Mouse (Mus musculus) kidney, embryonic 14.5 days (tissue): ENCODE measurements at regions not wholly inside any gene's neighbourhood (a gene's known extent, or its start where the extent isn't known, plus 50 kb on each side); places are given as distances from the start of the nearest gene placed in this dataset.

Source experiments
- ATAC-seq: fragments of 200-750 bp; cut with Nextera tagmentation; 2 replicates; pipeline ENCODE4 v1.8.0; 2017; ENCODE audit warnings: moderate number of reproducible peaks, mild to moderate bottlenecking, moderate TSS enrichment, moderate library complexity; ENCODE audit not compliant: low FRiP score, low TSS enrichment
- H3K27ac ChIP-seq: fragments of 300-500 bp; sonication (generic); 2 replicates; pipeline ENCODE4 v1.5.1; 2014; ENCODE audit warnings: low read depth, mild to moderate bottlenecking, low read length, moderate library complexity, mixed read lengths
- H3K27me3 ChIP-seq: fragments of 300-500 bp; sonication (generic); 2 replicates; pipeline ENCODE4 v1.6.1; 2014; ENCODE audit warnings: mild to moderate bottlenecking, low read length; ENCODE audit not compliant: control insufficient read depth, insufficient read depth
- H3K36me3 ChIP-seq: fragments of 300-500 bp; sonication (generic); 2 replicates; pipeline ENCODE4 v1.6.1; 2014; ENCODE audit warnings: low read length, mixed read lengths; ENCODE audit not compliant: control insufficient read depth, insufficient read depth
- H3K4me1 ChIP-seq: fragments of 300-500 bp; sonication (generic); 2 replicates; pipeline ENCODE4 v1.6.1; 2014; ENCODE audit warnings: low read length, mixed read lengths; ENCODE audit not compliant: control insufficient read depth, insufficient read depth
- H3K4me2 ChIP-seq: fragments of 300-500 bp; sonication (generic); replicated peaks from 2 replicates; pipeline ENCODE4 v1.6.1; 2014; ENCODE audit warnings: low read depth, mild to moderate bottlenecking, low read length
- H3K4me3 ChIP-seq: fragments of 300-500 bp; sonication (generic); 2 replicates; pipeline ENCODE4 v1.5.1; 2014; ENCODE audit warnings: mild to moderate bottlenecking, low read length
- H3K9ac ChIP-seq: fragments of 300-500 bp; sonication (generic); 2 replicates; pipeline ENCODE4 v1.6.1; 2014; ENCODE audit warnings: low read depth, mild to moderate bottlenecking, low read length, moderate library complexity
- H3K9me3 ChIP-seq: fragments of 300-500 bp; sonication (generic); 2 replicates; pipeline ENCODE4 v1.6.1; 2016; ENCODE audit warnings: low read length; ENCODE audit not compliant: control insufficient read depth
- WGBS: fragments of 180-500 bp; shearing (Covaris S2); extraction: QIAGEN DNeasy Blood & Tissue Kit; methylation state at CpG from one replicate; pipeline ENCODE4 v1.1.7; 2014; 5-methylcytosine and 5-hydroxymethylcytosine counted together

- Histone ChIP-seq H3K27me3 (no peaks in the 10 kb centered on the region), H3K36me3 (no peaks in the 10 kb centered on the region), H3K27ac (no peak overlapping the region), H3K4me2 (no peak overlapping the region), H3K4me1 (no peaks in the 10 kb centered on the region), H3K9me3 (no peaks in the 10 kb centered on the region), H3K9ac (no peak overlapping the region), H3K4me3 (no peak overlapping the region)
- 96% methylated on average over 2 of the region's 2 CpGs for WGBS
- ATAC-seq = no peak
Observed at GRCm38 (mm10) chr7:76170481-76170880, 59.2 kb upstream of the Agbl1 start.

- WGBS = 50% methylated on average over 5 of the region's 5 CpGs
Observed at GRCm38 (mm10) chr7:76176235-76176634, 53.5 kb upstream of the Agbl1 start.

GRCm38 (mm10) chr7:76177420-76177819, 52.3 kb upstream of the Agbl1 start:
- no peaks in the 10 kb centered on the region for H3K27me3 ChIP-seq
- H3K9ac ChIP-seq = no peak overlapping the region
- H3K4me1 ChIP-seq = no peaks in the 10 kb centered on the region
- 63% methylated on average over 2 of the region's 2 CpGs for WGBS
- no peak overlapping the region for H3K4me3 ChIP-seq
- H3K9me3 ChIP-seq = no peaks in the 10 kb centered on the region
- no peaks in the 10 kb centered on the region for H3K36me3 ChIP-seq
- no peak for ATAC-seq
- no peak overlapping the region for H3K27ac ChIP-seq
- no peak overlapping the region for H3K4me2 ChIP-seq

More at GRCm38 (mm10) chr7:76176235-76176634, 53.5 kb upstream of the Agbl1 start:
- Histone ChIP-seq H3K9ac (no peak overlapping the region), H3K4me1 (no peaks in the 10 kb centered on the region), H3K4me3 (no peak overlapping the region), H3K36me3 (no peaks in the 10 kb centered on the region), H3K9me3 (no peaks in the 10 kb centered on the region), H3K4me2 (no peak overlapping the region), H3K27me3 (no peaks in the 10 kb centered on the region), H3K27ac (no peak overlapping the region)
- no peak for ATAC-seq
